Mouse (Mus musculus): Measurements from ENCODE around the gene Kcng1.

The Kcng1 gene

GRCm38 (mm10) chr2:168281582-168281981 is at the start of gene Kcng1:
Gene Kcng1 (minus strand): TSS chr2:168281736.
- DNase-seq, result no peak

- no peak for DNase-seq
Observed at GRCm38 (mm10) chr2:168330421-168331070, 49.0 kb upstream of the Kcng1 start.

GRCm38 (mm10) chr2:168321716-168322374 is 40.3 kb upstream of the Kcng1 start:
- no peak for DNase-seq

- DNase-seq, result no peak
Observed at GRCm38 (mm10) chr2:168320388-168321182, 39.0 kb upstream of the Kcng1 start.

- DNase-seq, result no peak
Observed at GRCm38 (mm10) chr2:168314646-168315446, 33.3 kb upstream of the Kcng1 start.

- no peak for DNase-seq
Observed at GRCm38 (mm10) chr2:168312504-168312903, 31.0 kb upstream of the Kcng1 start.

- no peak for DNase-seq
Observed at GRCm38 (mm10) chr2:168311006-168311405, 29.5 kb upstream of the Kcng1 start.

- DNase-seq, result no peak
Observed at GRCm38 (mm10) chr2:168308916-168309315, 27.4 kb upstream of the Kcng1 start.

GRCm38 (mm10) chr2:168299650-168300049 is 18.1 kb upstream of the Kcng1 start:
- no peak for DNase-seq

- no peak for DNase-seq
Observed at GRCm38 (mm10) chr2:168296530-168296929, 15.0 kb upstream of the Kcng1 start.

- no peak for DNase-seq
Observed at GRCm38 (mm10) chr2:168292521-168292920, 11.0 kb upstream of the Kcng1 start.

GRCm38 (mm10) chr2:168292041-168292440 is 10.5 kb upstream of the Kcng1 start:
- no peak for DNase-seq

- DNase-seq, result no peak
Observed at GRCm38 (mm10) chr2:168289851-168290250, 8.3 kb upstream of the Kcng1 start.

- DNase-seq, result no peak
Observed at GRCm38 (mm10) chr2:168289016-168289415, 7.5 kb upstream of the Kcng1 start.

GRCm38 (mm10) chr2:168286987-168287386 is 5.5 kb upstream of the Kcng1 start:
- DNase-seq, result no peak

GRCm38 (mm10) chr2:168285143-168285542 is 3.6 kb upstream of the Kcng1 start:
- DNase-seq, result no peak

GRCm38 (mm10) chr2:168280729-168281581 is 581 bp downstream of the Kcng1 start:
- peak; percentile 16 for DNase-seq

GRCm38 (mm10) chr2:168274374-168274935 is 7.1 kb downstream of the Kcng1 start:
- DNase-seq, result peak; percentile 74

- no peak for DNase-seq
Observed at GRCm38 (mm10) chr2:168273387-168273786, 8.1 kb downstream of the Kcng1 start.

GRCm38 (mm10) chr2:168268033-168268432 is 13.5 kb downstream of the Kcng1 start:
- peak; percentile 27 for DNase-seq

- no peak for DNase-seq
Observed at GRCm38 (mm10) chr2:168260900-168261299, 20.6 kb downstream of the Kcng1 start.

GRCm38 (mm10) chr2:168260124-168260523 is 21.4 kb downstream of the Kcng1 start:
- no peak for DNase-seq

Data from thymus, postnatal 14 days (tissue).